In genomic region chr16:41244711-41245110, GRCm38 (mm10) we compare ENCODE assay signal across 9 mouse cellular contexts.
DNase-seq lines count a peak whose midpoint lies in the region; ATAC-seq and TF ChIP-seq lines count a peak whose summit lies in the region.
"Had no signal": no experiment of that assay in that cellular context is flagged by ENCODE, and none has a peak within 500 bp of the region (broad histone marks: within the 10 kb centered on the region; RNA-seq: fewer than 3 reads in every experiment).

No protein-coding gene starts in this region.

- H3K36me3 ChIP-seq in kidney, adult 2 months (ENCODE audit: control insufficient read depth, insufficient read depth, low read length) = no peaks in the 10 kb centered on the region
- no peaks in the 10 kb centered on the region for H3K36me3 ChIP-seq in kidney, embryonic 14.5 days (ENCODE audit: control insufficient read depth, insufficient read depth, low read length)
- no peaks in the 10 kb centered on the region for H3K36me3 ChIP-seq in forebrain, embryonic 11.5 days (ENCODE audit: control insufficient read depth, insufficient read depth, low read length)
- H3K36me3 ChIP-seq: stomach, embryonic 15.5 days had no signal

- no peak overlapping the region for H3K4me2 ChIP-seq in kidney, embryonic 14.5 days (replicated peaks; ENCODE audit: low read depth, low read length)
- H3K4me2 ChIP-seq in forebrain, embryonic 11.5 days (ENCODE audit: low read depth, low read length, severe bottlenecking) = no peak overlapping the region
- H3K4me2 ChIP-seq: stomach, embryonic 15.5 days had no signal

- no peaks in the 10 kb centered on the region for H3K4me1 ChIP-seq in kidney, adult 2 months (ENCODE audit: control insufficient read depth, insufficient read depth, low read length)
- H3K4me1 ChIP-seq in kidney, embryonic 14.5 days (ENCODE audit: control insufficient read depth, insufficient read depth, low read length) = no peaks in the 10 kb centered on the region
- no peaks in the 10 kb centered on the region for H3K4me1 ChIP-seq in forebrain, embryonic 11.5 days (replicated peaks; ENCODE audit: control insufficient read depth, insufficient read depth, low read length)
- H3K4me1 ChIP-seq: stomach, embryonic 15.5 days had no signal

- TF ChIP-seq CTCF in kidney, adult 2 months (conservative IDR thresholded peaks at IDR 0.05; ENCODE audit: insufficient read depth, insufficient read length, low read depth, low read length) = peak; percentile 48

- H3K9me3 ChIP-seq in kidney, embryonic 14.5 days (ENCODE audit: control insufficient read depth, low read length) = no peaks in the 10 kb centered on the region
- H3K9me3 ChIP-seq in forebrain, embryonic 11.5 days (ENCODE audit: control insufficient read depth, low read length) = no peaks in the 10 kb centered on the region
- H3K9me3 ChIP-seq: stomach, embryonic 15.5 days had no signal

- H3K4me3 ChIP-seq in kidney, adult 2 months (ENCODE audit: insufficient read depth, low read depth, low read length) = no peak overlapping the region
- H3K4me3 ChIP-seq in kidney, embryonic 14.5 days (ENCODE audit: low read length) = no peak overlapping the region
- H3K4me3 ChIP-seq in forebrain, embryonic 11.5 days (ENCODE audit: low read depth, low read length) = no peak overlapping the region
- H3K4me3 ChIP-seq: stomach, embryonic 15.5 days had no signal

- no peak overlapping the region for H3K9ac ChIP-seq in kidney, embryonic 14.5 days (ENCODE audit: low read depth, low read length)
- no peak overlapping the region for H3K9ac ChIP-seq in forebrain, embryonic 11.5 days (ENCODE audit: low read length)
- H3K9ac ChIP-seq: stomach, embryonic 15.5 days had no signal

- no peak overlapping the region for H3K27ac ChIP-seq in kidney, adult 2 months (ENCODE audit: insufficient read depth, low read depth, low read length)
- no peak overlapping the region for H3K27ac ChIP-seq in kidney, embryonic 14.5 days (ENCODE audit: low read depth, low read length)
- H3K27ac ChIP-seq in forebrain, embryonic 11.5 days (ENCODE audit: low read depth, low read length) = no peak overlapping the region
- H3K27ac ChIP-seq: stomach, embryonic 15.5 days had no signal

- peak; percentile 20 for DNase-seq in kidney, adult 2 months
- DNase-seq in adrenal gland, postnatal 36 days = peak; percentile 16 to 18
- peak; percentile 56 for DNase-seq in forebrain, embryonic 11.5 days (ENCODE audit: low spot score)
- peak; percentile 34 to 39 for DNase-seq in kidney, postnatal 4 days
- peak; percentile 27 for DNase-seq in lung, postnatal 10 days
- DNase-seq in right cerebral cortex, postnatal 36 days (ENCODE audit: low spot score in 2 of 2) = peak; percentile 23 to 48

- H3K27me3 ChIP-seq in kidney, adult 2 months (replicated peaks; ENCODE audit: control insufficient read depth, insufficient read depth, low read length) = no peaks in the 10 kb centered on the region
- no peaks in the 10 kb centered on the region for H3K27me3 ChIP-seq in kidney, embryonic 14.5 days (ENCODE audit: control insufficient read depth, insufficient read depth, low read length)
- H3K27me3 ChIP-seq in forebrain, embryonic 11.5 days (ENCODE audit: control insufficient read depth, insufficient read depth, low read length) = no peaks in the 10 kb centered on the region
- H3K27me3 ChIP-seq: stomach, embryonic 15.5 days had no signal

- 16% methylated on average over 2 of the region's 2 CpGs for WGBS in kidney, adult 2 months
- WGBS in kidney, embryonic 14.5 days = 10% methylated on average over 2 of the region's 2 CpGs
- 16% methylated on average over 2 of the region's 2 CpGs for WGBS in forebrain, embryonic 11.5 days

- no peak for TF ChIP-seq POLR2A in kidney, adult 2 months (IDR thresholded peaks at IDR 0.05; ENCODE audit: low read depth, low read length)

- ATAC-seq in kidney, embryonic 14.5 days (ENCODE audit: low FRiP score, low TSS enrichment) = no peak
- ATAC-seq in forebrain, embryonic 11.5 days (replicated peaks; ENCODE audit: low FRiP score) = peak; percentile 87
- no peak for ATAC-seq in activated CD4-positive, CD25-positive, alpha-beta regulatory T cell, adult 4 months
